Mouse (Mus musculus) liver, embryonic 14.5 days (tissue): ENCODE measurements around the gene Mrgpra2a.
"Not testable (repeated sequence)": the region's sequence is repeated elsewhere in the genome, so short reads cannot be mapped to it uniquely, and the experiment has no call there.

Experiments
- CTCF ChIP-seq: IDR thresholded peaks from 2 replicates; pipeline ENCODE4 v1.5.1; 2016; ENCODE audit warnings: antibody characterized with exemption, low read depth, control low read depth
- EP300 ChIP-seq: IDR thresholded peaks from 2 replicates; pipeline ENCODE4 v1.6.1; 2016; ENCODE audit warnings: antibody characterized with exemption, low read depth

DNA sequence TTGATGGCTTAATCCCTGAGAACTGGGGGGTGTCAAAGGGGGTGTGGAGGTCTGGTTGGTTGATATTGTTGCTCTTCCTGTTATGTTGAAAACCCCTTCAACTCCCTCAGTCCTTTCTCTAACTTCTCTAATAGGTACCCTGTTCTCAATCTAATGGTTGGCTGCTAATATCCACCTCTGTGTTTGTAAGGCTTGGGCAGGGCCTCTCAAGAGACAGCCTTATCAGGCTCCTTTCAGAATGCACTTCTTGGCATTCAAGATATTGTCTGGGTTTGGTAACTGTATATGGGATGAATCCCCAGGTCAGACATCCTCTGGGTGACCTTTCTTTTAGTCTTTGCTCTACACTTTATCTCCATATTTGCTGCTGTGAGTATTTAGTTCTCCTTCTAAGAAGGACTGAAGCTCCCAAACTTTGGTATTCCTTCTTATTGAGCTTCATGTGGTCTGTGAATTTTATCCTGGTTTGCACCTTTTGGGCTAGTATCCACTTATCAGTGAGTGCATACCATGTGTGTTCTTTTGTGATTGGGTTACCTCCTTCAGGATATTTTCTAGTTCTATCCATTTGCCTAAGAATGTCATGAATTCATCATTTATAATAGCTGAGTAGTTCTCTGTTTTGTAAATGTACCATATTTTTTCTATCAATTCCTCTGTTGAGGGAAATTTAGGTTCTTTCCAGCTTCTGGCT is 24.0 kb downstream of the Mrgpra2a start:
- TF ChIP-seq EP300, CTCF: not testable (repeated sequence)
